Mouse (Mus musculus) right cerebral cortex, postnatal 14 days (tissue): ENCODE measurements around the gene Hrc.

ENCODE experiments used
- DNase-seq: peaks from one replicate; pipeline ENCODE4 v3.0.0; 2022

Gene Hrc

GRCm38 (mm10) chr7:45367020-45367880, 32.2 kb downstream of the Hrc start:
- peak; percentile 98 for DNase-seq

- DNase-seq: no peak
These were observed 33.1 kb downstream of the Hrc start for GRCm38 (mm10) chr7:45368178-45368577.

- no peak for DNase-seq
These were observed 34.1 kb downstream of the Hrc start for GRCm38 (mm10) chr7:45369022-45369745.

DNA sequence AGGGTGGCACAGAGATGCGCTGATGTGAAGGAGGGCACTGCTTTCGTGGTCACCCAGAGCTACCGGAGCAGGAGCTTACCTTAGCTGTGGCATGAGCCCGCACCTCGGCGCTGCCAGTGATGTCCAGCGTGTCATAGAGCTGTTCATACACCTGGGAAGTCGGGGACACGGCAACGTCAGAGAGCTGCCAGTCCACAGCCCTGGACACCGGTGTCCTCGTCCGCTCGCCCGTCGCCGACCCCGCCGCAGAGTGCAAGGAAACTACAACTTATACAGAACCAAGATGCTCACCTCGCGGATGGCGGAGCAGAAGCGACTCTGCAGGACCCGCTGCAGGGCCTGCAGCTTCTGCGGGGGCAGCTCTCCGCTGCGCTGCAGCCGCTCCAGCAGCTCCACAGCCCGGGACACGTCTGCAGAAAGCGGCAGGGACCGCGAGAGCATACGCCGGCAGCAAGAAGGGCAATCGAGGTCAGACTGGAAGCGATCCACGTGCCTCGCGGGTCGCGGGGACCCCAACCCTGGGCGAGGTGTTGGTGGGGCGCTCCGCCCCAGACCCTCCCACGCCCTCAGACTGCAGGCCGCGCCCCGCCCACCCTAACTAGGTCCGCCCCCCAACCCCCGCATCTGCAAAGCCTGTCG, 34.9 kb downstream of the Hrc start:
- peak; percentile 39 for DNase-seq

DNA sequence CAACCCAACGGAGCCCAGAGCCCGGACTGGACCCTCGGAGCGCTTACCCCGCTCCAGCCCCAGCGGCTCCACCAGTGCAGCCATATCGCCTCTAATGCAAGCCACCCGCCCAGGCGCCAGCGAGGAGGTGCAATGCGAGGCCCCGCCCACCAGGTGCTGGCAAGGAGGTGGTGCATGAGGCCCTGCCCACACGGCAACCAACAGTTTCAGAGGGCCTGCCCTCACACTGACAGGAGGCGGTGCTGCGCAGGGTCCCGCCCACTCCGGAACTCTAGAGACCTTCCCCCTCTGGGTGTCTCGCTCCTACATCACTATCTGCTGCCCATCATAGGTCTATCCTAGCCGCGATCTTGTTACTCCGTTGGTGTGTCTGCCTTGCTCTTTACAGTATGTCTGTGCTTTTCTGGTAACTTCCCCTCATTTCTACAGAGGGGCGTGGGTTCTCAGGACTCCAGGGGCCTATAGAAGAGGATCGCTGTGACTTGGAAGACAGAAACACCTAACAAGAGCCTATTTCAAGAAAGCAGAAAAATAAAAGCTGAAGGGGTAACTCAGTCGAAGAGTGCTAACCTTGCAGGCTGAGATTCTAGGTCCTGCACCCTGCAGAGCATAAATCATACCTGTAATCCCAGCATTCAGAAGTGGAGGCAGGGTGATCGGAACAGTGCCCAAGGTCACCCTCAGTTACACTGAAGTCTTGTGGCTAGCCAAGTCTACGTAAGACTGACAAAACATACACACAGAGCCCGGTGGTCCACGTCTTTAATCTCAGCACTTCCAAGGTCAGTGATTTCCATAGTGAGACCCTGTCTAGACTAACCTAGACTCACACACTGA, 35.6 kb downstream of the Hrc start, which contains the start of gene Lin7b:
TSS of gene Lin7b (minus strand) at position 109 of the 837 bp plus-strand sequence.
- peak; percentile 90 for DNase-seq

DNA sequence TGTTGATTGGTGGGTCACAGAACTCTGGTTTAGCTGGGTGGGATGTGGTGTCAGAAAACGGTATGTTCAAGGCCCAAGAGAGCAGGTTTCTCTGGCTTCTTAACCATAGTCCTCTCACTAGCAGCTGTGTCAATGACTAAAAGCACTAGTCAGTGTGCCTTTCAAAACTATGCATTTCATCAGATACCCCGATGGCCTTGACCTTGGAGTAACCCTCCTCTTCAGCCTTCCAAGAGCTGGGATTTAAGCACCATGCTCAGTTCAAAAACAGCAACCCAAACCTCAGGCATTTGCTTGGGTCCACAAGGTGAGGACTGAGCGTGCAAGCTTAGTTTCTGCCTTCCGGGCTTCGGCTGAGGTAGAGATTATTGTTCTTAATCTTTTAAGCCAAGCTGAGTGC, 37.3 kb downstream of the Hrc start:
- no peak for DNase-seq

DNA sequence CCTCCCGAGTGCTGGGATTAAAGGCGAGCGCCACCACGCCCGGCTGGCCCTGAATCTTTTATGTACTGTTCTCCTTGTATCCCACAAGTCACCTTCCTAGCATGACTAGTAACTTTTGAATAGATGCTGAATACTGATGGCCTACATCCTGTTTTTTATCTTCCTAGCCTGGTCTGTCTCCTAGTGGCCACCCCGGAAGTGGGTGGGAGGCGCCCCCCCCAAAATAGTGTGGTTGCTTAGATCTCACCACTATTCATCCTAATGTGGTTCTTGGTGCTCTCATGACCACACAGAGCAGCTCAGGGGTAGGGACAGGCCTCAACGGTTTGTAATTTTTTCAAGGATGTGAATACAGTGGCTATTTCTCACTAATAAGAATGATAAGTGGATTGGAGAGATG, 39.5 kb downstream of the Hrc start:
- no peak for DNase-seq

- peak; percentile 42 for DNase-seq
These were observed 41.0 kb downstream of the Hrc start for GRCm38 (mm10) chr7:45376057-45376456.

DNA sequence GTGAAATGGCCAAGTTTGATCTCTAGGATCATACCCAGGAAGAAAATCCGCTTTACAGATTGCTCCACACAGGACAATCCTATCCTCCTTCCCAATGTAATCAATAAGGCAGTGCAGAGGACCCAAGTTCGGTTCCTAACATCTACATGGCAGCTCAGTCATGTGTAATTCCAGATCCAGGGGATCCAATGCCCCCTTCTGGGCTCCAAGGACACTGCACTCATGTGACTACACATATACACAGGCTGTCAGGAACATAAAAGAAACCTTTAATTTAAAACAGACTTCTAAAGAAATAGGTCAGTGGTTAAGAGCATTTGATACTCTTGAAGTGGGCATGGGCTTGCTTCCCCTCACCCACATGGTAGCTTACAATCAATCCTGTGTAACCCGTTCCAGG, 51.0 kb downstream of the Hrc start:
- no peak for DNase-seq
